Mouse (Mus musculus): Measurements from ENCODE around the gene Psmd4.

DNA sequence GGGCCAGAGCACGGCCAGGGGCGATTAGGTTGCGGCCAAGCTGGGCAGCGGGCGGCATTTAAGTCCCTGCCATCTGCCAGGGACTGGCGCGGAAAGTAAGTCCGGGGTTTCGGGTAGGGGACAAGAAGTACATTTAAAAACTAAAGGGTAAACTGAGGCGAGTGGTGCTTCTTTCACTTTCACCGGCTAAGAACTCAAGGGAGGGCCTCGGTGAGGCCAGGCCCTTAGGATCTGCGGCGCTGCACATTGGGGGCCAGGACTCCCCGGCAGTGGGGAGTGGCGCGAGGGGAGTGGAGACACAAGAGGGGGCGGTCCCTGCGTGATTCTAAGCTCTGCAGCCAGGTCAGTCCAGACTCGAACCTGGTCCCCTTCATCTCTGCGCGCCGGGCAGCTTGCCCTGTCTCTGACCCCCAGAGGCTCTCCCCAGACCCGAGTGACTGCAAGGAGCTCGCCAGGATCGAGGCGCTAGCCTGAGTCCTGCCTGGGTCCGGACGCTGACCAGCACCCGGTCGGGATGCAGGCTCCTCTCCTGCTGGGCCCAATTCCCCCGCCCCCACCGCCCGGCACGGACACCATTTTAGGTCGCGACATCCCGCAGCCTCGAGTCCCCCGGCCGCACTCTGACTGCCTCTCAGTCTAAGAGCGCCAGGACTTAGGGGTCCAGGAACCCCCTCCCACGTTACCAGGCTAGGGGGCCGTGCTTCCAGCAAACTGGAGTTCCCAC is 27.8 kb downstream of the Psmd4 start:
- TF ChIP-seq CTCF (IDR thresholded peaks at IDR 0.05) = no peak
- no peak for TF ChIP-seq EP300 (IDR thresholded peaks at IDR 0.05; ENCODE audit: insufficient read depth, low read depth, low read length)

Measured in heart, adult 2 months (tissue).